Mouse (Mus musculus): ENCODE data around the gene Map2k6. TPM values are rescaled to one million over a fixed set of nuclear protein-coding genes. Genes with fewer than 3 reads are reported as not detected.

The Map2k6 gene
- total RNA-seq, 2 experiments from 2014 or later: 4.7 to 5.5 TPM

DNA sequence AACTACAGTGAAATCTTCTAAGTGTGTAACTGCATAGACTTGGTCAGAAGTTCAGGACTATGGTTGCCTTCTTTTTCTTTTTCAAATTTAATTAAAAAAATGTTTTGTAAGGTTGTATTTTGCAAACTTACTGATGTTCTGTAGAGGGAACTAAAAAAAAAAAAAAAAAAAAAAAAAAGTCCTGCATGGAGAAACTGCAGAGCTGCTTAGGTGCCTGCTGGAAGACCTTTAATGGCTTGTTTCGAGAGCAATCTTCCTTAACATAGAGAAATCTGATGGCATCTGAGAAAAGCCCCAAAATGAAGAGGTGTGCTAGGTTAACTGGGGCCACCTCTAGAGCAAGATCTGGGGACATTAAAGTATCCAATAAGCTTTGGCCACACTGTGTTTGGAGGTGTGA is 1.4 kb downstream of the Map2k6 start:
- intact Hi-C loops (cut with DNase I): no loop called here
- no peak for DNase-seq

DNA sequence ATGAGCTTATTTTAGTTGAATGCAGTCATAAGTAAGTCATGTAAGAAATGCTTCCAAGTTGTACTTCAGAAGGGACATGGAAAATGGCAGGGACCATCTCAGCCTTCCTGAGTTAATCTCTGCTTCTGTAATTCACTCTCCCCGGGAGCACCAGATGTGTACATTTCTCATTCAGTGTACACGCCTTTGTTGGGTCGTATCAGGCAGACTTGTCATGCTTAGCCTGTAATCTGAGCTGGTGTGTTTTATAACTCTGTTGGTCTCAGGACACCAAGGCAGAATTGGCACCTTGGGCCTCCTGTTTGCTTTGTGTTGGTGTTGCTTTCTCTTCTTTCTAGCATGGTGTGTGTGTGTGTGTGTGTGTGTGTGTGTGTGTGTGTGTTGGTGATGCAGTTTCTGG is 3.7 kb downstream of the Map2k6 start:
- DNase-seq: no peak
- intact Hi-C loops (cut with DNase I): no loop called here

DNA sequence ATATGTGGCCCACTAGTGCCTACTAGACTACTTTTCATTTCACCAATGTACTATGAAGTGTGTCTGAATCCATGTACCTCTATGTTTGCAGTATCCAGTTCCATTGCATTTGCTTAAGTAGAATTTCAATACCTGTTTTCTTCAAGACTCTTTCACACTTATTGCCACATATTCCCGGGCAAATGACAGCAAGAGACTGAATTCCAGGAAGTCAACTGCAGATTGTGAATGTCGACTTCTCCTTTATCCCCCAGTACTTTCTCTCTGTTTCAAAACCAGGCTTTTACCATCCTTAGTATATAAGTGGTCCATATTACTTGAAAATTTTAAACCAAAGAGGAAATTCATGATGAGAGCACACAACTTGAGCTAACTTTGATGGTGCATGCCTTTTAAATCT is 4.7 kb downstream of the Map2k6 start:
- no peak for DNase-seq
- intact Hi-C loops (cut with DNase I): no loop called here

DNA sequence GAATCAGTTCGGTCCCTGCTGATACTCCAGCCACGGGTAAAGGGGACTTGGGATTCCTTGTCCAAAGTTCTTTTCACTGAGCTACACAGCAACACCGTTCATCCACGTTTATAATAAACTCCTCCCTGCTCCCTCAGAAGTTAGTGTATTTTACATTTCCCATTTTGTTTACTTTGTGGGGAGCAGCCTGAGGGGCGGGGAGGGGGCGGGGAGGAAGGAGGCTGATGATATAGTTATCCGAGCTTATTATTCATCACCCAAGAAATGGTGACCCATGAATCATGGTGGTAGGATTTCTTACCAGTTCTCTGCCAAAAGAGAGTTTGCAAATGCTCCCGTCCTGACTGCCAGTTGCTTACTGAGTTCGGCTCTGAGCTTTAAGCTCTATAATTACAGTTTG is 6.7 kb downstream of the Map2k6 start:
- DNase-seq: no peak
- intact Hi-C loops (cut with DNase I): no loop called here

DNA sequence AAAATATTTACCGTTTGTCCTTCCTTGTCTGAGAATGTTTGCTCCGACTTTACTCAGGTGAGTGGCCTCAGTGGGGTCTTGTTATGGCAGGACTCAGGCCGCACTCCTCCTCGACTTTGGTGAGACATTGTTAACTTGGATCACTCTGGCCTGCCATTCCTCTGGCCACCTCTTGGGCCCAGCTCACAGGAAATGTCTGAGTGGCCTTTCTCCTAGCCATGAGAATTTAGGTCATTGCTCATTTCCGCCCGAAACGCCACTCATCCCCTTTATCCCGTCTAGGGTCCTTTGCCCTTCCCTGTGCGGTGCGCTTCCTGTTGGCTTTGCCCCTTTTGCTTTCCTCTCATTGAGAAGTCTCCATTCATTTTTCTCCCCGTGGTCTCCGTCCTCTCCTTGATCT is 10.2 kb downstream of the Map2k6 start:
- intact Hi-C loops (cut with DNase I): no loop called here
- no peak for DNase-seq

DNA sequence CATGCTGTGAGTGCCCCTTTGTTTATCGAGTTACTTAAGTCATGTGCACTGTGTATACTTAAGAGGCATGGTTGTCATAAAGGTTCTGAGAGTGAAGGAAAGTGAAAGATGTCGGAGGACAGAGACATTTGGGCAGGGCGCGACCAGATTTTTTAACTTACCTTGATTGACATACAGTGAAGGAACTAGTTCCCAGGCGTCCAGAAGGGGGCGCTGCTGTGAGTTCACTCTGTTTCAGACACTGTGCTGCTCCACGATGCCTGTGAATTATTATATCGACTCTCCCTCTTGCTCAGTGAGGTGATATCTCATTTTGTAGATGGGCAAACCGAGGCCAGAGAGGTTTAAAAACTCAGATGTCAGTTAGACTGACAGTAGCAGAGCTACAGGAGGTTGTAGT is 10.9 kb downstream of the Map2k6 start:
- intact Hi-C loops (cut with DNase I): no loop called here
- peak in 1 of 2 experiments; percentile 16 for DNase-seq

DNA sequence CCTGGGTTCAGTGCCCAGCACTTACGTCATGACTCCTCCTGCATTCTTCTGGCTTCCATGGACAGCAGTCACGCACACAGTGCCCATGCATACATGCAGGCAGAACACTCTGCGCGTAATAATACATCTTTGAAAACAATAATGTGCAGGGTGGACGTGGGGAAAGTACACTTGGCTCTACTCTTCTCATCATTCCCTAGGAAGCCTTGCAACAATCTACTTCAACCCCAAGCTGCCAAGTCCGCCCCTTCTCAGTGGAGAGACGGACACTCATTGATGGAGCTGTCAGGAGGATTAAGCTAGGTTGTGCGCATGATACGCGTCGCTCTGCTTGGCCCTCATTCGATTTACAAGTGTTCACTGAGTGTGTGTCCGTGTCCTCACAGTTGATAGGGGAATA is 12.7 kb downstream of the Map2k6 start:
- DNase-seq: no peak
- intact Hi-C loops (cut with DNase I): no loop called here

DNA sequence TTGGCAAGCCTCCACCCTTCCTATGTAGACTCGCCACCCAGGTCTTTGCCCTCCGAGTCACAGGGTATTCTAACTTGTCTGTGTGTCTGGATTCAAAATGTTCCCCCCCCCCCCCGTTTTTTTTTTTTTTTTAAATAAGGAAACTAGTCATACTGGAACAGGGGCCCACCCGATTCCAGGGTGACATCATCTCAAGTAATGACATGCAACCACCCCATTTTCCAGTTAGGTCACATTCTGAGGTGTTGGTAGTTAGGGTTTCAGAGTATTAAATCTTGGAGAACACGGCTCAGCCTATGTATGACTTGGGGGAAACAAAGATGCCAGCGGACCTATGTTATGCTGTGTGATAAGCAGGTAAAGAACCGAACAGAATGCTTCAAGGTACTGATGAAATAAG is 15.3 kb downstream of the Map2k6 start:
- intact Hi-C loops (cut with DNase I): no loop called here

DNA sequence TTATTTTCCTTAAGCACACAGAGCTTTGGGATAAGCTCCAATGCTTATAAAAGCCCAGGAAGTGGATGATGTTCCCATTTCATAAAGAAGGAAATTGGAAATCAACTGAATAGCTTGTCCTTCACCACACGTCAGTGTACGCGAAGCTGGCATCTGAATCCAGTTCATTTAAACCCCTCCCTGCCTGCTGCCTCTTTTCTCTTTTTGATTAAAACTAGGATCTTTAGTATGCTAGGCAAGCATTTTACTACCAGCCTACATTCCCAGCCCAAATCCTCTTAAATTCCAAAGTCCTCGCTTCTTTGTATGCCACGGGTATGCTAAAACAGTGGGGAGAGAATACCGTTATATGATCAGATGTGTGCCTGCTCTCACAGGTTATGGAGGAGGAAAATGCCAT is 17.8 kb downstream of the Map2k6 start:
- intact Hi-C loops (cut with DNase I): no loop called here
- DNase-seq: no peak

More for the DNA sequence above, 15.3 kb downstream of the Map2k6 start:
- DNase-seq: no peak

DNA sequence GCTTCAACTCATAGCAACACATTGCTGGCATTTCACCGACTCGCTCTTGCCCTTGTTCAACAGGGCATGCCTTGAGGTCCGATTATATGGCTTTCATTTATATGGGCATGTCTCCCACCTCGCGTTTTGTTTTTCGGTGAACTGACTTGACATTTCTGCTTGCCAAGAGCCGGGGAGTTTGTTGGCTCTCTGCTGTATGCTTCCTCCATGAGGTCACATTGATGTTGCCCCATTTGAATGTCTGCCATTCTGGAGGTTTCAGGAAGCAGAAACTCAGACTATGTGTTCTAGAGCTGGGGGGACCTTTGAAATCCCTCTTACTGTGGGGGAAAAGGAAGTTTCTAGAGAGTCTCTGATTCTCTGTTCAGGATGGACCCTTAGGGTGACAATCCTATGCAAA is 21.5 kb downstream of the Map2k6 start:
- intact Hi-C loops (cut with DNase I): no loop called here
- DNase-seq: no peak

DNA sequence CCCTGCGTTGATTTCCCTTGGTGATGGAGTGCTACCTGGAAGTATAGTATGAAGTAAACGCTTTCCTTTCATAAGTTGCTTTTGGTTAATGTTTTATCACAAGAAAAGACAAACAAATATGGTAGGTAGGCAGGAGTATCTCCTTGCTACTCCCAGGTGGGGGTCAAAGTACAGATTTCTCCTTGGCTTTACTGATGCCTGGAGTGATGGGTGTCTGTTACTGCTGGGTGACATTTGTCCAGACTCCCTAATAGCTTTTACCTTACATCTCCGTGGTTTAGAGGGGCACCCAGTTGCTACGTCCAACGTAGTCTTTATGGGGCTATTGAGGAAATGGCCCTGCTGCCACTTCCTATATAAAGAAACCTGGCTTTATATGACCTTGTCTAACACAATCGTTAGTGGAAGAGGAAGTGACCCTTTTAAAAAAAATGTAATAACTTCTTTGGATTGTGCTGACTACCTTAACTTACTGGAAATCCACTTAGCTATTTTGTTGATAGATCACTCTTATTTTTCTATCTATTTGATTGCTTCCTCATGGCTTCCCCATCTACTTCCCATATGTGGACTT is 27.7 kb downstream of the Map2k6 start:
- intact Hi-C loops (cut with DNase I): no loop called here
- DNase-seq: no peak

DNA sequence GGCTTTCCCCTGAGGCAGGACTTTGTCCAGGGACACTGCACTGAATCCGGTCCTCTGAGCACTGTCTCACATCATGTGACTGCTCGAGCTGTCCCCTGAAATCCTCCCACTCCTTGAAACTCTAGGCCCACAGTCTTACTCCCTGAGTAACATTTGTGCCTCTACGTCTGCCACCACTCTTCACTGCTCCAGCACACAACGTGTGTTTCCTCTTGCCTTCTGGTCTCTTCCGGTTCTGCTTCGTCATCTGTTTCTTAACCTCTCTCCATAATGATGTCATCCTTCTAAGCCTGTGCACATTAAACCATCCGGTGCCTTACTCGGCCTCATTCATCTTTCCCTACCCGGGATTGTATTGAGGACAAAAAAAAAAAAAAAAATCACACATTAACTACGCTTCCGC is 28.2 kb downstream of the Map2k6 start:
- intact Hi-C loops (cut with DNase I): no loop called here
- no peak for DNase-seq

DNA sequence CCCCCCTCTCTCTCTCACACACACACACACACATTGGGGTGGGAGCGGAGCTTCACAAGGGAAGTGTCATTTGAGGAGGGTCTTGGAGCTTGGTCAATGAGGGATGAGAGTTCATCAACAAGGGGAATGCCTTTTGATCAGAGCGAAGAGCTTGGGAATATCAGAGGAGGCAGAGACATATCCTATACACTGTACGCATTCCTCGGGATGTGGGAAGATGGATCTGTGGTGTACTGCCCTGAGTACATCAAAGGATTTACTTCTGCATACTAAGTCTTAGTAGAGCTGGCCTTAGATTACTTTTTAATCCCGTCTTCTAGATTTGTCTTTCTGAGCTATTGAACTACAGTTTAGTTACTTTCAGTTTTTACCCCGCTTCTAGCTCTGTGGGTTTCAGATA is 30.1 kb downstream of the Map2k6 start:
- intact Hi-C loops (cut with DNase I): no loop called here
- no peak for DNase-seq

DNA sequence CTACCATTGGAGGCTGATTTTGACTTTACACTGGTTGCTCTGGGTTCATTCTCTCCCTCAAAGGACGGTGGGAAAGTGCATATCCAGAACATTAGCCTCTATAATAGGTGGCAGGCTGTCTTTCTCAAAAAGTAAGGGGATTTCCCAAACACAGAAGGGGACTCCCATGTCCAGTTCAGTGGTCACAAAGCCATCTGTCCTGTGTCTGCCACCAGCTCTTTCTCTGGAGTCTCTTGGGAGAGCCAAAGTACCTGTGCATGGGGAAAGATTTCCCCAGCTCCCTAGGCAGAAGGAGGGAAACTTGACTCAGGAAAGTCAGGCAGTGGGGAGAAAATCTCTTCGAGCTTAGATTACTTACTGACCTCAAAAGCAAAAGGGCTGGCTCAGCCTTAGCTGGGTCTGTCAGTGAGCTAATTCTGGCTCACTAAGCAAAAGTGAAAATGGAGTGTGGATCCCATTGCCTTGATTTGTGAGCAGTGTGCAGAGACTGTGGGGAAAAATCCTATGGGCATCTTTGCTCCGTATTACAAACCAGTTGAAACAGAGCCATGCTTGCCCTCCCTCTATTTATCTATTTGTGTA is 31.0 kb downstream of the Map2k6 start:
- intact Hi-C loops (cut with DNase I): no loop called here
- no peak for DNase-seq

DNA sequence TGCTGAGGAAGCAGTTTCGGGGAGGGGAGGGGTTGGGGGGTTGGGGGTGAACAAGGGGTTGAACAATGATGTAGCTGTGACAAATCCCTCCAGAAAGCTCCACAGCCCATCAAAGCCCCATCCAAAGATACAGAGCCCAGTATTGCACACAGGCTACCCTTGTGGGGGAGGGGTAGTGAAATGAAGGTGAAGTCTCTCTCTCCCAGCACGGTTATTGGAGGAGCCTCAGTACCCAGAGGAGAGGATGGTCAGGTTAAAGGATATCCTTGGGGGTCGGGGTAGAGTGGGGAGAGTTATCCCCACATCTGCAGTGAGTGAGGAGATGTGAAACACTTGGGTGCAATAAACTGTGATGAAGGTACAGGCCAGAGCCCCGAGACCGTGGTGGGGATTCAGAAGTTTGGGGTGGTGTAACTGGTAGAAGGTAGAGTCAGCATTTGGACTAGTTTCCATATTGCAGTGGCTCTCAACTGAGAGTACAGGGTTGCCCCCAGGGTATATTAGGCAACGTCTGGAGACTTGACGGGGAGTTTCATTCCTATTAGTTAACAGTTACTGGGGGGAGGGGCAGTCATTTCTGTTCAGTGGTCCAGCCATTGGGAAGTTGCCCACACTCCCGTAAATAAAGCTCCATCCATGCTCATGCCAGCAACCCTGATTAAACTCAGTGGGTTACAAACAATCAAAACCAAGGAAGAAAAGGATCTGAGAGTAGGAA is 37.1 kb downstream of the Map2k6 start:
- intact Hi-C loops (cut with DNase I): no loop called here
- no peak for DNase-seq

DNA sequence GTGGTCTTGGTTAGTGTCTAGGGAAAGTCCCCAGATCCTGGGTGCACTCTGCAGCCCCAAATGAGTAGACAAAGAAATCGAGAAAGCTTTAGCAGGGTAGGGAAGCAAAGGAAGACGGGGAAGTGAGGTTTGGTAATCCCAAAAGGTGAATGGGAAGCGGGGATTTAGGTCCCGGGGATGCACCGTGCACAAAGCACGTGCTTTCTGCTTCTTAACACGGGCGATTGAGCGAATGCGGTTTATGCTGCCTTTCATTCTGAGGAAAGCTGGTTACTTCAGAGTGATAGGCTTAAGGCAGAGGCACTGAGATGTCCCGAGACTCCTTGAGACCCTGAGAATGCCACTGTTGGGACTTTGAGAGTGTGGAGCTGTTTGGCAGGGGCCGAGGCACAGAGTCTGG is 38.1 kb downstream of the Map2k6 start:
- no peak for DNase-seq
- intact Hi-C loops (cut with DNase I): no loop called here

DNA sequence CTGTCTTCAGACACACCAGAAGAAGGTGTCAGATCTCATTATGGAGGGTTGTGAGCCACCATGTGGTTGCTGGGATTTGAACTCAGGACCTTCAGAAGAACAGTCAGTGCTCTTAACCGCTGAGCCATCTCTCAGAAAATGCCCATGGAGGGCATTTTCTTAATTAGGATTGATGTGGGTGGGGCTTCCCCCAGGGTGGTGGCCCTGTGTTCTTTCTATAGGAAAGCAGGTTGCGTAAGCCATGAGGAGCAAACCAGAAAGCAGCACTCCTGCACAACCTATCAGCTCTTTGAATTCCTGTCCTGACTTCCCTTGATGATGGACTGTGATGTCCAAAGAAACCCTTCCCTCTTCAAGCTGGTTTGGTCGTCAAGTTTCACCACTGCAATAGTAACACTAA is 39.2 kb downstream of the Map2k6 start:
- no peak for DNase-seq
- intact Hi-C loops (cut with DNase I): no loop called here

DNA sequence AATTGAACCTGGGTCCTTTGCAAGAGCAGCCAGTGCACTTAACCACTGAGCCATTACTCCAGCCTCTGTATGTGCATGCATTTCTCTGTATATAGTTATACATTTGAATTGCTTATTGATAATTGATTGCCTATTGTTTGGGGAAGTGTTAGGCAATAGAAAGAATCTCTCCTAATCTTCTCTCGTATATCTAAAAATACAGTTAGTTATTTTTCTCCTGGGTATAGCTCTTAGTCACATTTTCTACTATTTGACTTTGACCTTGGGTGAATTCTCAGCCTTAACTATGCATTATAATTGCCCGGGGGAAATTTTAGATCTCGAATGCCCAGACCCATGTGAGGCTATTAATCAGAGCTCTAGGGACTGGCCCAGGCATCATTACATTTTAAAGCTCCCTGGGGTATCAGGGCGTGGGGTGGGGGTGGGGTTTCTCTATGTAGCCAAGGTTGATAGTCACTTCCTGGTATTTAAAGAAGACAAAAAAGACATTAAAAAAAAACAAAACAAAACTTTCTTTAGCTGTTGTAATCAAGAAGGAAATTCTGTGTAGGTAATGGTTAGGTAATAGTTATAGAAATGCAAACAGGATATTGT is 39.9 kb downstream of the Map2k6 start:
- no peak for DNase-seq
- intact Hi-C loops (cut with DNase I): no loop called here

DNA sequence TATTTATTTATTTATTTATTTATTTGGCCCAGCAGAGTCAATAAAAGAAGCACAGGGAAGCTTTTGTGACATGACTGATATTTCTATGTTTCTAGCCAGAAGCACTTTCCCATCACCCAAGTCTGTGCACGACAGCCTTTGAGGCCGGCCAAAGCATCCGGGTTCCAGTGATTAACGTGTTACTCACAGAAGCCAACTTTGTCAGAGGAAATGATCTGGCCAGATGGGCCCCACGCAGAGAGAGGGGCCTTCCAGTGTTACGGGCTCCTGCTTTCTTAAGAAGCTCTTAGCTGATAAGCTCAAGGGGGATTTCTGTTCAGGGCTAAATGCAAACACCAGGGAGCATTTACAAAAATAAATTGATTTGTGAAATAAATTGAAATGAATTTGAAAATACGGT is 40.4 kb downstream of the Map2k6 start:
- intact Hi-C loops (cut with DNase I): no loop called here
- DNase-seq: peak in 1 of 2 experiments; percentile 12

DNA sequence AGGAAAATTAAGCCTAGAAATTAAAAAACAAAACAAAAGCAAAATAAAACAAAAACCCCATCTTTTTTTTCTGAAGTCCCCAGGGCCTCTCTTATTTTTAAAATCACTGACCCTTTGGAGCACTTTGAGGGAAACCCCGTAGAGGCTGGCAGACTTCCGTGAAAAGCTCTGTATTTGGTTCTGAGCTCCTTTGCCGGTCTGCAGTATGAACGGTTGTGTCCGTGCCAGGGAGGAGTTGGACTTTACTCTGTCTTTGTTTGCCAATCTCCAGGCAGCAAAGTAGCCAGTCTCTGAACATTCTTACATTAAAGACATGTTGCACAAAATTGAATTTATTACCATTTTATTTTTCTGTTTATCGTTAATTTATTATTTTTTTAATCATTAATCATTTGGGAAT is 45.7 kb downstream of the Map2k6 start:
- no peak for DNase-seq
- intact Hi-C loops (cut with DNase I): no loop called here

DNA sequence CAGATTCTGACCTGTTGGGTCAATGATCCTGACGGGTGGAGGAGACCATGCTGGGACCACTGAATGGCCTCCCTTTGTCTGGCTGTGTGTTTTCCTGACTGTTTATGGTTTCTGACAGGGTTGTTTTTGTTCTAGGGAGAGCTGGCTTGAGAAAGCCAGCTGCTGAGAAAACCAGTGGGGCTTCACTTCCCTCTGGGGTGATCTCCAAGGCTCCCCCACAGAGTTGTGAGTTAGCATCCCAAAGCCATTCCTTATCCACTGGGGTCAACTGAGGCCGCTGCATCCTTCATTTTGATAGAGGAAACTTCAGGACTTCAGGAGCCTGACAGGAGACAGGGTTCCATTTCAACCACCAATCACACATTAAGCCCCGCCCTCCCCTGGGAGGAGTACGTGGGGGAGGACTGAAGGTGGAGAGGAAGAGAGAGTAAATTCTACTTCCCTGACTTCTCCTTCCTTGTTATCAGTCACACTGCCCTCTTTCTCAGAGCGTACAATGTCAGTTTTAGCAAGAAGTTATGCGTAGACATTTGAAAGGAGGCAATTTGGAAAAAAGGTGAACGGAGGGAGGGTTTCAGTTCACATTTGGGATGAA is 49.3 kb downstream of the Map2k6 start:
- intact Hi-C loops (cut with DNase I): loop anchor here (5.0 kb wide), 1 partner anchor 51 kb away; the partner anchor contains the start of gene Map2k6

More for the DNA sequence above, 49.3 kb downstream of the Map2k6 start:
- peak in 1 of 2 experiments; percentile 43 for DNase-seq

Measured in heart, postnatal 36 days (tissue).